Mouse (Mus musculus) right cerebral cortex, adult 2 months (tissue): ENCODE data around the gene Hsd17b3.
A peak's percentile ranks its signal among the peaks of the same experiment; 100 is the strongest.
"Not testable (repeated sequence)": the region's sequence is repeated elsewhere in the genome, so short reads cannot be mapped to it uniquely, and the experiment has no call there.

Experiments
- DNase-seq, 2 experiments: peaks; one replicate each; pipeline ENCODE4 v3.0.0; 2021 to 2022; ENCODE audit warnings: low spot score in 2 of 2

The Hsd17b3 gene

GRCm38 (mm10) chr13:64083331-64083730 lies 5.7 kb downstream of the Hsd17b3 start:
- DNase-seq = no peak

DNA sequence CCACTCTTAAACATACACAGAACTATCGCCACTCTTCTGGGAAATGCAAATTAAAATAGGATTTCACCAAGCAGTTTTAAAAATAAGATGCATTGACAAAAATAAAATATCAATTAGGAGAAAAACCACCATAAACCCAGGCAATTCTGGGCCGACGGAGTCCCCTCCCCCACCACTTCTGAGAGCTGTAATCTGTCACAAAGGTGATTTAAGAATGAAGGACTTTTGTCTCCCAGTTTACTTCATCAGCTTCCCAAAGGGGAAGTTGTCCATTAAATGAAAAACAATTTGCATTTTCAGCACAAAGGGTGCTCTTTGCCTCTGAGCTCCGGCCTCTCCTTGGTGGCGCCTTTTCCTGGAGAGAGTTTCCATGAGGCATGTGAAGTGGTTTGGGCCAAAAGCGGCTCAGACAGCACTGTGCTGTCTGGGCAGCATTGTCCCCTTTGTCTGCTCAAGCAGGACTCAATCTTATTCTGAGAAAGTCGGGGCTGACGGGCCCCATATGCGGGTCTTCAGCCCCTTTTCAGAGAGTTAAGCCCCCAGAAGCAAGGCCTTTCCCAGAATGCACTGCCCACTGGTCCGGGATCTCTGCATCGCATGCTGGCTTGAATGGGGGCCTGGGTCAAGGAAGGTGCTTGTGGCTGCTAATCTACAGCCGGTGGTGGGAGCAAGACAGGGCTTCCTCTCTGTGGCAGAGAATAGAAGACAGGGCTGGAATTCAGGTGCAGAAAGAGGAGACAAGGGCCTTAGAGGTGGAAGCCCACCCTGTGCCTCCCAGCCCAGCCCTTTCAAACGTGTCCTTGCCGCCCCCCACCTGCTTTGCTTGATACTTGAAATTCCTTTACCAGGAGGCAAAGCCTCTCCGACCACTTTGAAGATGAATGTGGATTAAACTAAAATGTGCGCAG lies 7.8 kb downstream of the Hsd17b3 start:
- no peak for DNase-seq

- no peak for DNase-seq
Measured at GRCm38 (mm10) chr13:64077591-64077990, 11.4 kb downstream of the Hsd17b3 start.

DNA sequence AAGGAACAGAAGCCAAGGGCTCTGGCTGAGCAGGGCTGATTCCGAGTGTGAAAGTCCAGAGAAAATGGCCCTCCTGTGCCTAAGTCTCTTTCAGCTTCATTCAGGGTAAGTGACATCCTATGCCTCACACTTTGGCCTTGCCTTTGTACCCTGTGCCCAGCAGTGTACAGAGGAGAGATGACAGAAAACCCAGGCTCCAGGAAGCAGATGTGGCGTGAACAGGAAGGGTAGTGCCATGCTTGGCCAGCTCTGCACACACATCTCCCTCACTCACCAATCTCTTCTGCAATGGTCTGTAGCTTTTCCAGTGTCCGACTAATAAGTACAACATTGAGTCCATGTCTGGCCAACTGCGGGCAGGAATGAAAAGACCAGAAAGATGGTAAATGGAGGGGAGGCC lies 13.0 kb downstream of the Hsd17b3 start:
- no peak for DNase-seq

DNA sequence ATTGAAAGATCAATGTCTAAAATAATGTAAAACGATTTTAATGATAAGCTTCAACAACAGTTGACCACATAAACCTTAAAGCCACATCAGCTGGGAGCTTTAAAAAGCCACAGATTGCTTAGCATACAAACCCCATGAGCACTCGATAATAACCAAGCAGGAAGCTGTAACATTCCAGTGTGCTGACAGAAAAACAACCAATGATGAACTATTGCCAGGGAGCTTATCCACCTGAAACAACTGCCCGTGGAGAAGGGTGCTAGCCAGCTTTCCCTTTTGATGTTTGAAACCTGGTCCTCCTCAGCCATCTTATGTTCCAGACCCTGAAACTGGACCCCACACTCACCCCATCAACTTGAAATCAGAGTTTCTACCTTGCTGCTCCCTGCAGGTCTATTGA lies 22.4 kb downstream of the Hsd17b3 start:
- DNase-seq = no peak

- DNase-seq = no peak
Measured at GRCm38 (mm10) chr13:64064276-64064675, 24.8 kb downstream of the Hsd17b3 start.

DNA sequence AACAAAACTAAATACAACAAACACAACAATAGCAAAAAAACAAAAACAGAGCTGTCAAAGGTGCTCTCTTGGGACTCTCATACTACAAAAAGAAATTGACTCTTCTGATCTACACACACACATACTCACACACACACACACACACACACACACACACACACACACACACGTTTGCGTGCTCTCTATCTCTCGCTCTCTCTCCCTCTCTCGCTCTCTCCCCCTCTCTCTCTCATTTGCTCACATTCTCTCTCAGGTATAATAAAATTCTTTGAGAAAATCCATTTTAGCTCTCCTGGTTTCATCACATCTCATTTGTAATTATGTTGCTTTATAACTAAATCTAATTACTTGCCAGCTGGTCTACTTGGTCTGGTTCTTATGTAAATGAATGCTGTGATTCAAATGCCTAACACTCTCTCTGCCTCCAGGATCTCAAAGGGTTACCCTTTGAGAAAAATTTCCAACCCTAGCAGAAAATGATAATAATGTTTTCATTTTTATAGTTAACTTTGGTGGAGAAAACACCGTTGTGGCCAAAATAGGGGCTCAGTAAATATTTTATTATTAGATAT lies 28.0 kb downstream of the Hsd17b3 start:
- no peak for DNase-seq

DNA sequence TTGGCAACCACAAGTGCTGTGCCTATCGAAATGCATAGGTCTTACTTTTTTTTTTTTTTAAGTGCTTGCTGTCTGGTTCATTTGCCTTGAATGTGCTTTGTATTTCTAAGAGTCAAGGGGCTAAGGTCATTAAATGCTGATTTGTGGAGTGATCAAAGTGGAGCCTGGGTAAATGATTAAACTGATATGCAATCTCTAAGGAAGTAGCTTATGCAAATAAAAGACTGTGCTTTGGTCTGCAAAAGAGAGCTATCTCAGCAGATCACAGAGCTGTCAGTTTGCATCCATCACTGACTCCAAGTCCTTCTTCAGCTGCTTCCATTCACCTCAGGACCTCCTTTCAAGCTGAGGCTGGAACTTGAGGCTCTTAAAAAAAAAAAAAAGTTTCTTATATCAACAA lies 35.1 kb downstream of the Hsd17b3 start:
- no peak for DNase-seq

GRCm38 (mm10) chr13:64052281-64052680 lies 36.7 kb downstream of the Hsd17b3 start:
- DNase-seq = not testable (repeated sequence)

DNA sequence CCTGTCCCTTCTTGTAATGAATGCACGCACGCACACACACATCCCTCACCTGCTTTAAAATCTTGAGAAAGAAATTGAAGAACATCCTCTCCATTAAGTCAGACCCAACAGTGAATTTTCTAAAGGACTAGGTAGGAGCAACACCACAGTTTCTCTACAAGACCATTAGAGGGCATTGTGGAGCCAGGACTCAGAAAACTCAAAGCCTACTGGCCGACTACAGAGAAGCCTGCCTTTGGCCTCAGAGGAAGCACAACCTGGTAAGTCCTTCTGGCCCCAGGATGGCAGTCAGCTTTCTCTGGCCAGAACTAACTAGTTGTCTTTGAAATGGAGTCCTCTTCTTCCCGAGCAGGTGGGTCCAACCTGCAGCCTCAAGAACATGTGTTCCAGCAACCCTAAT lies 38.1 kb downstream of the Hsd17b3 start:
- no peak for DNase-seq

GRCm38 (mm10) chr13:64049535-64049934 lies 39.5 kb downstream of the Hsd17b3 start:
- DNase-seq = no peak

- DNase-seq = no peak
Measured at GRCm38 (mm10) chr13:64048467-64048866, 40.6 kb downstream of the Hsd17b3 start.

- no peak for DNase-seq
Measured at GRCm38 (mm10) chr13:64039976-64040375, 49.1 kb downstream of the Hsd17b3 start.

DNA sequence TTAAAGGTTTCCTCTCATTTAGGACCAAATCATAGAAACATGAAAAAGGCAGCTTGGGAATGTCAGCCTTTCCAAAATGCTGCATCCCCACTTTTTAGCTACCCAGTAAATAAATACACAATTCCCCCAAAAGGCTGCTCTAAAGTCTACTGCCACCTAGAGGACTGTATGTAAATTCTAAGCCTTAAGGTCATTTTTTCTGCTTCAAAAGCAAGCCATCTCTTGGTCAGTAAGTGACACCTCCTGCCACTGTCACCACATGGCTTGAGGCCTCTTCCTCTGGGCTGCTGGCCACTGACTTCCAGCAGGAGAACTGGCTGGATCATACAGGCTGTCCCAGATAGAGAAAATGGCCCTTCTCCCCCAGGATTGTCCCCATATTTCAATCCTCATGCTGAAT lies 50.9 kb downstream of the Hsd17b3 start:
- no peak for DNase-seq

GRCm38 (mm10) chr13:64036079-64037011 lies 52.7 kb downstream of the Hsd17b3 start:
- peak; percentile 65 to 71 for DNase-seq

- DNase-seq = no peak
Measured at GRCm38 (mm10) chr13:64035036-64035435, 54.0 kb downstream of the Hsd17b3 start.

- no peak for DNase-seq
Measured at GRCm38 (mm10) chr13:64033921-64034320, 55.1 kb downstream of the Hsd17b3 start.

DNA sequence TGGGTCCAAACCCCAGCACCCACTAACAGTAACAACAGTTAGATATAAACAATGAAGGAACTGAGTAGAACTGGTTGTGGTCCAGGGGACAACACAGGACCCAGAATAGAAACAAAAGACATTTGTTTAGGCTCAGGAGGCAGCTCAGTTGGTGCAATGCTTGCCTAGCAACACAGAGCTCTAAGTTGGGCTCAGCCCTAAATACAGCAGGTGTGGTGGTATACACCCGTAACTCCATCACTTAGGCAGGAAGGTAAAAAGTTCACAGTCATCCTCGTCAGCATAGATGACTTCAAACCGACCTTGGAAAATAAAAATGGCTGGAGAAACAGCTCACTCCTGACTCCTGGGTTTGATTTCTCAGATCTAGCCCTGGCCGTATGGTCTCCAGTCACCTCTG lies 55.8 kb downstream of the Hsd17b3 start:
- no peak for DNase-seq

- no peak for DNase-seq
Measured at GRCm38 (mm10) chr13:64031254-64031653, 57.8 kb downstream of the Hsd17b3 start.

DNA sequence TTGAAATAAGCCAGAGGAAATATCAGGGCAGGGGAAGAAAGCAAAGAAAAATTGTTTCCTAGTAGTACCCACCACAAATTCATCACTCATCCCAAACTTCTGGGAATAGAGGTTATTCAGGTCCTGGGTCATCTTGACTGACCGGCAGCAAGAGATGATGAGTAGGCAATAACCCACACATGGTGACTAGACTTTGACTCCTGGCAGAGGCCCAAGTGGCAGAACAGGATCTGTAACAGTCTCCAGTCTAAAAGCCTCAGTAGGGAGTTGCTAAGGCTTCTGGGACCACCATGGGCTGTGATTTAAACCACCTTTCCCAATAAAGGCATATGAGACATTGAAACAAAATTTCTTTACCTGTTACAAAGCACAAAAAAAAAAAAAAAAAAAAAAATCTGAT lies 58.2 kb downstream of the Hsd17b3 start:
- DNase-seq = no peak

DNA sequence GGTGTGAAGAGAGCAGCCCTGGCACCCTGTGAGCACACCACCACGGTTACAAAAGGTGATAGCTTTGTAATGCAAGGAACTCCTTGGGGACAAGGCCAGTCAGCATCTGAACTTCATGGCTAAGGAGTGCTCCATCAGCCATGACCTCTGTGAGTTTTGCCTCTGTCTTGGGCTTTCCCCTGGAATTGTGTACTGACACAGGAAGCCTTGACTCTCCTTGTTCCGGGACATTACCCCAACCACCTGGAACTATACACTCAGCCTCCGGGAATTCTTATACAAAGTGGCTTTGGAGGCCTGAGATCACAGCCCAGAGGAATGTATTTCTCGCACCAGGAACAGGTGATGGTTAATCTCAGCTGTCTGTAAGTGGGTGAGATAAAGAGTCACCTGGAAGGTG lies 64.2 kb downstream of the Hsd17b3 start:
- DNase-seq = no peak

- peak; percentile 18 to 25 for DNase-seq
Measured at GRCm38 (mm10) chr13:64022786-64023468, 66.1 kb downstream of the Hsd17b3 start.
